In genomic region chr5:130255799-130256525, GRCm38 (mm10) we compare ENCODE assay signal across 8 mouse cellular contexts. TPM values are rescaled to one million over a fixed set of nuclear protein-coding genes. Genes with fewer than 3 reads are reported as not detected.
A peak's percentile ranks its signal among the peaks of the same experiment; 100 is the strongest.
DNase-seq lines count a peak whose midpoint lies in the region; ATAC-seq and TF ChIP-seq lines count a peak whose summit lies in the region.
"Not testable (repeated sequence)": the region's sequence is repeated elsewhere in the genome, so short reads cannot be mapped to it uniquely, and the experiment has no call there.

No protein-coding gene starts in this region.

- TF ChIP-seq POLR2A in cortical plate, adult 2 months (IDR thresholded peaks at IDR 0.05; ENCODE audit: extremely low read depth, insufficient read depth, low read length) = not testable (repeated sequence)

- DNase-seq in NIH3T3 (ENCODE audit: low read depth) = peak; percentile 42
- DNase-seq in layer of hippocampus, adult 2 months (ENCODE audit: low spot score in 2 of 2); neural tube, embryonic 11.5 days (ENCODE audit: low spot score): not testable (repeated sequence)
- DNase-seq in thymus, postnatal 4 days = peak; percentile 17

- not testable (repeated sequence) for H3K36me3 ChIP-seq in forebrain, embryonic 16.5 days (ENCODE audit: control insufficient read depth, insufficient read depth); neural tube, embryonic 11.5 days (ENCODE audit: control insufficient read depth, insufficient read depth, low read length)
- peaks cover 31% of the 10 kb centered on the region for H3K36me3 ChIP-seq in hindbrain, embryonic 13.5 days
- H3K36me3 ChIP-seq in lung, embryonic 16.5 days (ENCODE audit: control insufficient read depth, insufficient read depth, low read length) = peaks cover 10% of the 10 kb centered on the region

- not testable (repeated sequence) for H3K9me3 ChIP-seq in forebrain, embryonic 16.5 days (ENCODE audit: control insufficient read depth, low read length); hindbrain, embryonic 13.5 days; lung, embryonic 16.5 days (ENCODE audit: control insufficient read depth, low read length); neural tube, embryonic 11.5 days (ENCODE audit: control insufficient read depth, low read length)

- not testable (repeated sequence) for H3K27ac ChIP-seq in cortical plate, adult 2 months (ENCODE audit: insufficient read depth, low read length); hindbrain, embryonic 13.5 days; neural tube, embryonic 11.5 days (ENCODE audit: low read depth, low read length)
- H3K27ac ChIP-seq in forebrain, embryonic 16.5 days (ENCODE audit: low read length) = 0 out of 2 replicates have a peak overlapping the region, but pooled peaks have one; percentile 35
- H3K27ac ChIP-seq in layer of hippocampus, adult 2 months = peak overlapping the region; percentile 88
- peak overlapping the region; percentile 40; the same call in 1 of the 2 replicates for H3K27ac ChIP-seq in lung, embryonic 16.5 days (ENCODE audit: low read length)

- H3K9ac ChIP-seq in forebrain, embryonic 16.5 days (replicated peaks; ENCODE audit: low read depth, low read length) = 0 out of 2 replicates have a peak overlapping the region, but pooled peaks have one; percentile 33
- not testable (repeated sequence) for H3K9ac ChIP-seq in hindbrain, embryonic 13.5 days; neural tube, embryonic 11.5 days (ENCODE audit: low read length)
- H3K9ac ChIP-seq in lung, embryonic 16.5 days (ENCODE audit: low read length) = 0 out of 2 replicates have a peak overlapping the region, but pooled peaks have one; percentile 2

- H3K4me1 ChIP-seq in cortical plate, adult 2 months (ENCODE audit: control insufficient read depth, insufficient read depth, low read length); neural tube, embryonic 11.5 days (ENCODE audit: control insufficient read depth, insufficient read depth, low read length): not testable (repeated sequence)
- peaks cover 31% of the 10 kb centered on the region for H3K4me1 ChIP-seq in forebrain, embryonic 16.5 days (replicated peaks; ENCODE audit: control insufficient read depth, insufficient read depth, low read length)
- H3K4me1 ChIP-seq in hindbrain, embryonic 13.5 days (replicated peaks) = peaks cover 34% of the 10 kb centered on the region
- peaks cover 18% of the 10 kb centered on the region for H3K4me1 ChIP-seq in lung, embryonic 16.5 days (replicated peaks; ENCODE audit: control insufficient read depth, insufficient read depth, low read length)

- not testable (repeated sequence) for ATAC-seq in forebrain, embryonic 16.5 days; lung, embryonic 16.5 days (ENCODE audit: low read depth); neural tube, embryonic 11.5 days (ENCODE audit: insufficient read depth, low FRiP score, low TSS enrichment)
- ATAC-seq in hindbrain, embryonic 13.5 days (ENCODE audit: low FRiP score) = 0 out of 2 replicates have a peak, but pooled peaks have one; percentile 8

- H3K27me3 ChIP-seq in forebrain, embryonic 16.5 days (replicated peaks; ENCODE audit: control insufficient read depth, insufficient read depth, low read length); hindbrain, embryonic 13.5 days; lung, embryonic 16.5 days (ENCODE audit: control insufficient read depth, insufficient read depth, low read depth, low read length); neural tube, embryonic 11.5 days (ENCODE audit: control insufficient read depth, insufficient read depth, low read length): not testable (repeated sequence)

- TF ChIP-seq CTCF in cortical plate, adult 2 months (IDR thresholded peaks at IDR 0.05; ENCODE audit: extremely low read depth, insufficient read depth, low read length) = not testable (repeated sequence)
- peak; percentile 55 for TF ChIP-seq CTCF in layer of hippocampus, adult 2 months (conservative IDR thresholded peaks at IDR 0.05)

- peak overlapping the region; percentile 73 for H3K4me2 ChIP-seq in forebrain, embryonic 16.5 days (ENCODE audit: low read length)
- H3K4me2 ChIP-seq in hindbrain, embryonic 13.5 days = peak overlapping the region; percentile 76
- peak overlapping the region; percentile 64 for H3K4me2 ChIP-seq in lung, embryonic 16.5 days (ENCODE audit: low read depth, low read length)
- H3K4me2 ChIP-seq in neural tube, embryonic 11.5 days (ENCODE audit: low read depth) = peak overlapping the region; percentile 64

- H3K4me3 ChIP-seq in cortical plate, adult 2 months (ENCODE audit: insufficient read depth, low read length) = peak overlapping the region; percentile 60; the same call in 1 of the 2 replicates
- peak overlapping the region; percentile 85 for H3K4me3 ChIP-seq in forebrain, embryonic 16.5 days (replicated peaks; ENCODE audit: low read length)
- peak overlapping the region; percentile 74 for H3K4me3 ChIP-seq in hindbrain, embryonic 13.5 days
- H3K4me3 ChIP-seq in layer of hippocampus, adult 2 months = peak overlapping the region; percentile 90
- H3K4me3 ChIP-seq in lung, embryonic 16.5 days (ENCODE audit: low read length) = peak overlapping the region; percentile 81
- peak overlapping the region; percentile 70 for H3K4me3 ChIP-seq in neural tube, embryonic 11.5 days (ENCODE audit: low read depth, low read length)

- WGBS in forebrain, embryonic 16.5 days = 33% methylated on average over 20 of the region's 20 CpGs
- WGBS in hindbrain, embryonic 13.5 days = 33% methylated on average over 20 of the region's 20 CpGs
- WGBS in lung, embryonic 16.5 days = 22% methylated on average over 20 of the region's 20 CpGs
- WGBS in neural tube, embryonic 11.5 days = 32% methylated on average over 20 of the region's 20 CpGs

RNA-seq across cellular contexts. Expression of gene Tyw1, which starts 0.5 kb away (rescaled TPM):
- polyA plus RNA-seq in cortical plate, adult 2 months (2012; rRNA removed) = 14.5 and 14.6 TPM in 2 replicates
- 25.4 and 29.6 TPM in 2 replicates for polyA plus RNA-seq in forebrain, embryonic 16.5 days (2015; fragmentation: Nextera tagmentation; extraction: Ambion mirVana)
- 24.6 and 25.8 TPM in 2 replicates for polyA plus RNA-seq in hindbrain, embryonic 13.5 days (2015; fragmentation: Nextera tagmentation; extraction: Ambion mirVana)
- 10 to 100 TPM; 16.2 to 17.7 TPM for total RNA-seq in layer of hippocampus, adult 2 months (2021)
- polyA plus RNA-seq in lung, embryonic 16.5 days (2015; fragmentation: Nextera tagmentation; extraction: Ambion mirVana) = 21.6 and 24.8 TPM in 2 replicates
- polyA plus RNA-seq in neural tube, embryonic 11.5 days (2014; fragmentation: Nextera tagmentation; extraction: Ambion mirVana) = 33.2 and 34.9 TPM in 2 replicates

RNA-seq across cellular contexts. Expression of gene Sbds, which starts 0.6 kb away (rescaled TPM):
- polyA plus RNA-seq in cortical plate, adult 2 months (2012; rRNA removed) = 94.9 and 101 TPM in 2 replicates
- polyA plus RNA-seq in forebrain, embryonic 16.5 days (2015; fragmentation: Nextera tagmentation; extraction: Ambion mirVana) = 60.3 TPM in 2 replicates
- 62.0 and 69.1 TPM in 2 replicates for polyA plus RNA-seq in hindbrain, embryonic 13.5 days (2015; fragmentation: Nextera tagmentation; extraction: Ambion mirVana)
- 10 to 100 TPM; 76.5 to 81.9 TPM for total RNA-seq in layer of hippocampus, adult 2 months (2021)
- polyA plus RNA-seq in lung, embryonic 16.5 days (2015; fragmentation: Nextera tagmentation; extraction: Ambion mirVana) = 68.1 and 70.8 TPM in 2 replicates
- polyA plus RNA-seq in neural tube, embryonic 11.5 days (2014; fragmentation: Nextera tagmentation; extraction: Ambion mirVana) = 68.8 and 71.3 TPM in 2 replicates

RNA-seq across cellular contexts. Expression of gene Tmem248, which starts 39.1 kb away (rescaled TPM):
- polyA plus RNA-seq in cortical plate, adult 2 months (2012; rRNA removed) = 31.4 and 32.0 TPM in 2 replicates
- 22.3 and 23.0 TPM in 2 replicates for polyA plus RNA-seq in forebrain, embryonic 16.5 days (2015; fragmentation: Nextera tagmentation; extraction: Ambion mirVana)
- polyA plus RNA-seq in hindbrain, embryonic 13.5 days (2015; fragmentation: Nextera tagmentation; extraction: Ambion mirVana) = 23.0 and 25.5 TPM in 2 replicates
- 10 to 100 TPM; 39.7 to 41.4 TPM for total RNA-seq in layer of hippocampus, adult 2 months (2021)
- polyA plus RNA-seq in lung, embryonic 16.5 days (2015; fragmentation: Nextera tagmentation; extraction: Ambion mirVana) = 31.5 and 36.3 TPM in 2 replicates
- polyA plus RNA-seq in neural tube, embryonic 11.5 days (2014; fragmentation: Nextera tagmentation; extraction: Ambion mirVana) = 32.0 and 35.8 TPM in 2 replicates
